In the genomic region with DNA sequence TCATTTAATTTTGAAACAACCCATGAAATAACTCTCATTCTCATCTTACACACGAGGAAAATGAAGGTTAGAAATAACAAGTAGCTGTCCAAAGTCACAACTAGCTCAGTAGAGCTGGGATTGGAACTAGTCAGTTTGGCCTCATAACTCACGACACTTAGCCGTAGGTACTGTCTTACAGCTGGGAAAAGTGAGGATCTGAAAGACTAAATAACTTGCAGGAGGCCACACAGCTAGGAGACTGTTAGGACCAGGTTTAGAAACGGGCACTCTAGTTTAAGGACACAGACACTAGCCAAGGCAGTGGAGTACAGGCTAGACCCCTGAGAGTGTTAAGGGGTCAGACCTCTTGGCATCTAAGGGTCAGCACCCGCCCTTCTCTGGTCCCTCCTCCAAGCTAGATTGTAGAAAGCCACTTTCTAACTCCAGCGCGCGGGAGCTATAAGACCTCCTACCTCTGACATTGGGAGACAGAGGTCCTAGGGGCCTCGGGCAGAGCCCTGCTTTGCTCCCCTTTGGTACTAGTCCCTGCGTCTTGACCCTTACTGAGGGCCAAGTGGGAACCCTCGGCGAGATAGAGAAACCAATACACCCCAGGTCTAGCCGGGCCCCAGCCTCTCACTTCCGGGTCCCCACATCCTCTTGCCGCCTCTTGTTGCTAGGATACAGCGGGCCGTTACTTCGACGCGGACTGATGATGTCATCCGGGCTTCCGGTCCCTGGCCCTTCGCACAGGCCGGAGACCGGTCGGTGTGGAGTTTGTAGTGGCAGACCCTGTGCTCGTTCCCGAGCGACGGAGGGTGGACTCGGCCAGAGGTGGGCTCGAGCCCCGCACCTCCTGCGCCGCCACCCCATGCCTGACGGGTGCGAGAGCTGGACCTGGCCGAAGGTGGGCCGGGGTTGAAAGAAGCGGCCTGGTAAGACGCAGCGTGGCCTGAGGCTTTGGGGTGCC, we compare ENCODE assay signal across 8 mouse cellular contexts. TPM values are rescaled to one million over a fixed set of nuclear protein-coding genes. Genes with fewer than 3 reads are reported as not detected.
DNase-seq lines count a peak whose midpoint lies in the region; ATAC-seq lines count a peak whose summit lies in the region.

A gene (minus strand): TSS at position 678 of the 952 bp plus-strand sequence.
A gene (plus strand): TSS at position 703 of the 952 bp plus-strand sequence.

- no peaks in the 10 kb centered on the region for H3K9me3 ChIP-seq in hindbrain, embryonic 11.5 days (ENCODE audit: control insufficient read depth, low read length)

- H3K4me3 ChIP-seq in hindbrain, embryonic 11.5 days (ENCODE audit: low read depth, low read length) = peak within 1 kb of the TSS; percentile 84

- H3K4me2 ChIP-seq in hindbrain, embryonic 11.5 days (replicated peaks; ENCODE audit: low read depth, low read length) = peak within 1 kb of the TSS; percentile 88

- 6% methylated on average over 42 of the region's 42 CpGs for WGBS in hindbrain, embryonic 11.5 days

- peaks cover 5% of the 10 kb centered on the region; the same call in 1 of the 2 replicates for H3K27me3 ChIP-seq in hindbrain, embryonic 11.5 days (ENCODE audit: control insufficient read depth, insufficient read depth, low read length)

- peak; percentile 94 for ATAC-seq in hindbrain, embryonic 11.5 days (ENCODE audit: low FRiP score)

- 0 out of 2 replicates have a peak, but pooled peaks cover 2% of the 10 kb centered on the region for H3K36me3 ChIP-seq in hindbrain, embryonic 11.5 days (ENCODE audit: control insufficient read depth, insufficient read depth, low read length)

- no peak within 1 kb of the TSS for H3K27ac ChIP-seq in hindbrain, embryonic 11.5 days (ENCODE audit: low read depth, low read length)

- H3K9ac ChIP-seq in hindbrain, embryonic 11.5 days (ENCODE audit: low read depth, low read length) = peak within 1 kb of the TSS; percentile 91

- DNase-seq in MN1 (ENCODE audit: low spot score) = peak; percentile 91
- peak; percentile 95 for DNase-seq in cerebellum, adult 9-10 months
- peak; percentile 89 to 98 for DNase-seq in frontal cortex, adult 2 months (ENCODE audit: extremely low spot score in 1 of 2, low spot score in 1 of 2)
- peak; percentile 98 for DNase-seq in hindbrain, embryonic 11.5 days (ENCODE audit: low spot score)
- peak; percentile 95 to 97 for DNase-seq in layer of hippocampus, postnatal 10 days (ENCODE audit: low spot score in 2 of 2)
- DNase-seq in lung, postnatal 10 days = peak; percentile 98
- peak; percentile 93 for DNase-seq in ovary, postnatal 36 days (ENCODE audit: low spot score)
- peak; percentile 95 for DNase-seq in thymus, postnatal 25 days

- H3K4me1 ChIP-seq in hindbrain, embryonic 11.5 days (replicated peaks; ENCODE audit: control insufficient read depth, insufficient read depth, low read length) = peaks cover 5% of the 10 kb centered on the region

RNA-seq across cellular contexts. Expression of the first gene that starts in this region (rescaled TPM):
- polyA plus RNA-seq in frontal cortex, adult 2 months (2012; rRNA removed) = 20.1 and 25.5 TPM in 2 replicates
- polyA plus RNA-seq in hindbrain, embryonic 11.5 days (2014; fragmentation: Nextera tagmentation; extraction: Ambion mirVana) = 18.0 and 19.5 TPM in 2 replicates
- total RNA-seq in layer of hippocampus, postnatal 10 days (2021) = 10 to 100 TPM; 22.4 to 23.2 TPM

RNA-seq across cellular contexts. Expression of the second gene that starts in this region (rescaled TPM):
- polyA plus RNA-seq in frontal cortex, adult 2 months (2012; rRNA removed) = 205 and 218 TPM in 2 replicates
- polyA plus RNA-seq in hindbrain, embryonic 11.5 days (2014; fragmentation: Nextera tagmentation; extraction: Ambion mirVana) = 110 and 125 TPM in 2 replicates
- 10 to 100 TPM; 88.8 to 97.7 TPM for total RNA-seq in layer of hippocampus, postnatal 10 days (2021)
